Mouse (Mus musculus): ENCODE measurements around the gene Foxc1. TPM values are rescaled to one million over a fixed set of nuclear protein-coding genes. Genes with fewer than 3 reads are reported as not detected.

The Foxc1 gene
- polyA plus RNA-seq, 1 experiment = 1.9 TPM

- 3% methylated on average over 43 of the region's 43 CpGs for WGBS
- TF ChIP-seq CTCF (IDR thresholded peaks at IDR 0.05; ENCODE audit: borderline replicate concordance, insufficient read depth, low read depth, low read length) (peak; percentile 70), POLR2A (IDR thresholded peaks at IDR 0.05; ENCODE audit: borderline replicate concordance, insufficient read depth, low read length) (no peak)
- DNase-seq = peak; percentile 62 to 75
- Histone ChIP-seq H3K27ac (ENCODE audit: insufficient read depth, low read length) (no peak overlapping the region), H3K4me1 (ENCODE audit: control insufficient read depth, insufficient read depth, low read length) (no peaks in the 10 kb centered on the region; the same call in 1 of the 2 replicates), H3K4me3 (replicated peaks; ENCODE audit: insufficient read depth, low read depth, low read length) (peak overlapping the region; percentile 23), H3K27me3 (ENCODE audit: control insufficient read depth, insufficient read depth, low read length) (peaks cover 11% of the 10 kb centered on the region)
Measured at GRCm38 (mm10) chr13:31800581-31801576, 5.6 kb upstream of the Foxc1 start.

- TF ChIP-seq POLR2A (IDR thresholded peaks at IDR 0.05; ENCODE audit: borderline replicate concordance, insufficient read depth, low read length) = no peak
- TF ChIP-seq CTCF (IDR thresholded peaks at IDR 0.05; ENCODE audit: borderline replicate concordance, insufficient read depth, low read depth, low read length) = no peak
- Histone ChIP-seq H3K4me1 (ENCODE audit: control insufficient read depth, insufficient read depth, low read length) (no peaks in the 10 kb centered on the region; the same call in 1 of the 2 replicates), H3K27ac (ENCODE audit: insufficient read depth, low read length) (no peak overlapping the region), H3K4me3 (replicated peaks; ENCODE audit: insufficient read depth, low read depth, low read length) (no peak overlapping the region), H3K27me3 (ENCODE audit: control insufficient read depth, insufficient read depth, low read length) (peaks cover 11% of the 10 kb centered on the region)
- WGBS = 3% methylated on average over 25 of the region's 25 CpGs
- no peak for DNase-seq
Measured at GRCm38 (mm10) chr13:31801703-31802305, 4.6 kb upstream of the Foxc1 start.

GRCm38 (mm10) chr13:31802447-31802846 is 4.0 kb upstream of the Foxc1 start:
- Histone ChIP-seq H3K4me1 (ENCODE audit: control insufficient read depth, insufficient read depth, low read length) (no peaks in the 10 kb centered on the region; the same call in 1 of the 2 replicates), H3K27ac (ENCODE audit: insufficient read depth, low read length) (no peak overlapping the region), H3K4me3 (replicated peaks; ENCODE audit: insufficient read depth, low read depth, low read length) (no peak overlapping the region), H3K27me3 (ENCODE audit: control insufficient read depth, insufficient read depth, low read length) (peaks cover 14% of the 10 kb centered on the region)
- no peak for DNase-seq
- TF ChIP-seq CTCF (IDR thresholded peaks at IDR 0.05; ENCODE audit: borderline replicate concordance, insufficient read depth, low read depth, low read length) = no peak
- no peak for TF ChIP-seq POLR2A (IDR thresholded peaks at IDR 0.05; ENCODE audit: borderline replicate concordance, insufficient read depth, low read length)
- 8% methylated on average over 5 of the region's 5 CpGs for WGBS

- Histone ChIP-seq H3K27me3 (ENCODE audit: control insufficient read depth, insufficient read depth, low read length) (peaks cover 20% of the 10 kb centered on the region), H3K27ac (ENCODE audit: insufficient read depth, low read length) (no peak overlapping the region), H3K4me1 (ENCODE audit: control insufficient read depth, insufficient read depth, low read length) (no peaks in the 10 kb centered on the region; the same call in 1 of the 2 replicates), H3K4me3 (replicated peaks; ENCODE audit: insufficient read depth, low read depth, low read length) (no peak overlapping the region)
- 4% methylated on average over 31 of the region's 31 CpGs for WGBS
- no peak for DNase-seq
- no peak for TF ChIP-seq CTCF (IDR thresholded peaks at IDR 0.05; ENCODE audit: borderline replicate concordance, insufficient read depth, low read depth, low read length)
- no peak for TF ChIP-seq POLR2A (IDR thresholded peaks at IDR 0.05; ENCODE audit: borderline replicate concordance, insufficient read depth, low read length)
Measured at GRCm38 (mm10) chr13:31803166-31804093, 3.0 kb upstream of the Foxc1 start.

GRCm38 (mm10) chr13:31804571-31804970 is 1.9 kb upstream of the Foxc1 start:
- 9% methylated on average over 7 of the region's 7 CpGs for WGBS
- Histone ChIP-seq H3K4me1 (ENCODE audit: control insufficient read depth, insufficient read depth, low read length) (no peaks in the 10 kb centered on the region; the same call in 1 of the 2 replicates), H3K27ac (ENCODE audit: insufficient read depth, low read length) (no peak overlapping the region), H3K27me3 (ENCODE audit: control insufficient read depth, insufficient read depth, low read length) (peaks cover 20% of the 10 kb centered on the region), H3K4me3 (replicated peaks; ENCODE audit: insufficient read depth, low read depth, low read length) (no peak overlapping the region)
- TF ChIP-seq CTCF (IDR thresholded peaks at IDR 0.05; ENCODE audit: borderline replicate concordance, insufficient read depth, low read depth, low read length) (no peak), POLR2A (IDR thresholded peaks at IDR 0.05; ENCODE audit: borderline replicate concordance, insufficient read depth, low read length) (no peak)
- DNase-seq = no peak

GRCm38 (mm10) chr13:31805831-31806427 is 504 bp upstream of the Foxc1 start:
- no peak for TF ChIP-seq CTCF (IDR thresholded peaks at IDR 0.05; ENCODE audit: borderline replicate concordance, insufficient read depth, low read depth, low read length)
- TF ChIP-seq POLR2A (IDR thresholded peaks at IDR 0.05; ENCODE audit: borderline replicate concordance, insufficient read depth, low read length) = no peak
- H3K27ac ChIP-seq (ENCODE audit: insufficient read depth, low read length) = no peak overlapping the region
- DNase-seq = peak in 1 of 2 experiments; percentile 32
- no peak overlapping the region for H3K4me3 ChIP-seq (replicated peaks; ENCODE audit: insufficient read depth, low read depth, low read length)
- no peaks in the 10 kb centered on the region; the same call in 1 of the 2 replicates for H3K4me1 ChIP-seq (ENCODE audit: control insufficient read depth, insufficient read depth, low read length)
- H3K27me3 ChIP-seq (ENCODE audit: control insufficient read depth, insufficient read depth, low read length) = peaks cover 22% of the 10 kb centered on the region
- WGBS = 5% methylated on average over 33 of the region's 34 CpGs

Measured in cerebellum, adult 2 months (tissue).